Mouse (Mus musculus): ENCODE measurements at regions not wholly inside any gene's neighbourhood (a gene's known extent, or its start where the extent isn't known, plus 50 kb on each side); places are given as distances from the start of the nearest gene placed in this dataset.

DNA sequence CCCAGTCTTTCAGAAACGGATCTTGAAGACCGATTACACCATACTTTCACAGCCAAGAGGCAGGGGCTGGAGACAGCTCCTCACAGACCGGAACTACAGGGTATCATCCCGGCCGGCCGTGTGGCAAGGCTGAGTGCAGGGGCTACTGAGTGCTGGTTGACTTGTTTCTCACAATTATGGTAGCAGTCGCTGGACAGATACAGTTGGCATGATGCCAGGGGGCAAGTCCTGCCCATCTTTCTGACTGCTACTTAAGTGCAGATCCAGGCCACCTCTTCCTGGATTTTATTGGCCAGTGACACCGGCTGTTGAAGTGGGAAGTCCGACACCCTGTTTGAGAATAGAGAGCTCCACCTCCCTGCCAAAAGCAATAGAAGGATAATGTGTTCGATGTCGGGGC, 63.2 kb upstream of the Foxk1 start:
- Histone ChIP-seq H3K27ac (ENCODE audit: insufficient read depth, low read length) (no peak overlapping the region), H3K4me1 (ENCODE audit: control insufficient read depth, insufficient read depth, low read length) (peaks cover 4% of the 10 kb centered on the region; the same call in 1 of the 2 replicates), H3K4me3 (replicated peaks; ENCODE audit: insufficient read depth, low read depth, low read length) (no peak overlapping the region), H3K27me3 (ENCODE audit: control insufficient read depth, insufficient read depth, low read length) (no peaks in the 10 kb centered on the region)
- 31% methylated on average over 11 of the region's 11 CpGs for WGBS
- DNase-seq, result no peak
- TF ChIP-seq CTCF (IDR thresholded peaks at IDR 0.05; ENCODE audit: borderline replicate concordance, insufficient read depth, low read depth, low read length) (no peak), POLR2A (IDR thresholded peaks at IDR 0.05; ENCODE audit: borderline replicate concordance, insufficient read depth, low read length) (no peak)

DNA sequence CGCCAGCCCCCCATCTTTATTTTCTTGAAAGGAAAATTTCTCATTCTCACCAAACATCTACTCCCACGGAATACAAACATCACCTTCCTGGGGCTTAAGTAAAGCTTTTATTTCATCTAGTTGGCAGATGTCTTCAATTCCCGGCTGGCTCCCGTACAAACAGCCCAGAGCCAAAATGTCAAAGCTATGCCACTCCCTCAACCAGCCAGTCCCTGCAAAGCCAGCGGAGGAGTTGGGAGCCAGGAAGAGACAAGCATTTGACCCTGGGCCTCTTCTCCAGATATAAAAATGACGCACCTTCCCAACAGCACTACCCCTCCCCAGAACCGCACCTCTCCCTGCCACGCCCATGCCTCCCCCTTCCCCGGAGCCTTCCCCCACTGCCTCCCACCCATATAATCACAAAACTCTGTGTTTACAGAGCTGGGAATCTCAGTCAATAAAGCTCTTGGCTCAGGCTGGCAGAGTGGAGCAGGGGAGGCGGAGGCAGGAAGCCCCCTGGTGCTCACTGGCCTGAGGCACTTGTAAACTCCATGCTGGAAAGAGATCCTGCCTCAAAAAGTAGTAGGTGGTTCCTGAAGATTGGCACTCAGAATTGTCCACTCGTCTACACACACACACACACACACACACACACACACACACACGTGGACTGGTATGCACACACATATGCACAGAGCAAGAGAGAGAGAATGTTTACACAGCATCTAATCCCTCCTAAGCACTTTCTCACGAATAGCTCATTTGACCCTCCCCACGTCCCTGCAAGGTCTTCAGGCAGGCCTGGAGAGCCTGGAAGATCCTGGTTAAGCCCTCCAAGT, 60.9 kb upstream of the Foxk1 start:
- Histone ChIP-seq H3K27me3 (ENCODE audit: control insufficient read depth, insufficient read depth, low read length) (no peaks in the 10 kb centered on the region), H3K4me1 (ENCODE audit: control insufficient read depth, insufficient read depth, low read length) (peaks cover 4% of the 10 kb centered on the region; the same call in 1 of the 2 replicates), H3K4me3 (replicated peaks; ENCODE audit: insufficient read depth, low read depth, low read length) (no peak overlapping the region), H3K27ac (ENCODE audit: insufficient read depth, low read length) (no peak overlapping the region)
- WGBS, result 45% methylated on average over 14 of the region's 14 CpGs
- peak in 1 of 2 experiments; percentile 27 for DNase-seq
- TF ChIP-seq POLR2A (IDR thresholded peaks at IDR 0.05; ENCODE audit: borderline replicate concordance, insufficient read depth, low read length) (no peak), CTCF (IDR thresholded peaks at IDR 0.05; ENCODE audit: borderline replicate concordance, insufficient read depth, low read depth, low read length) (no peak)

DNA sequence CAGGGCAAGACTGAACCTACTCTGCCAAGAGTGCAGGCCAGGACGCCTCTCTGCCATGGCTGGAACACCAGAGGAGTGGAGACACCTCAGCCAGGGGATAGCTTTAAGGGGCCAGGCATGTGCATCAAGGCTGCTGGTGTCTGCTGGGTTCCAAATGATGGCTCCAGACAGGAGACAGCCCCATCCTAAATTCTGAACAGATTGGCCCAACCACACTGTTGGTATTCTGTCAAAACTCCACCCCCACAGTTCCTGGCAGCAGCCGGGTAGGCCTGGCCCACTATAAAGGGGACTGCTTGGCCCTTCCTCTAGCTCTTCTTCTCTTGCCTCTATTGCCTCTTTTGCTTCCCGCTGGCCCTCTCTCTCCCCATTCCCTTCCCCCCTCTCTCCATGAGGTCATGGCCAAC, 60.3 kb upstream of the Foxk1 start:
- Histone ChIP-seq H3K4me1 (ENCODE audit: control insufficient read depth, insufficient read depth, low read length) (peaks cover 4% of the 10 kb centered on the region; the same call in 1 of the 2 replicates), H3K4me3 (replicated peaks; ENCODE audit: insufficient read depth, low read depth, low read length) (no peak overlapping the region), H3K27me3 (ENCODE audit: control insufficient read depth, insufficient read depth, low read length) (no peaks in the 10 kb centered on the region), H3K27ac (ENCODE audit: insufficient read depth, low read length) (no peak overlapping the region)
- TF ChIP-seq CTCF (IDR thresholded peaks at IDR 0.05; ENCODE audit: borderline replicate concordance, insufficient read depth, low read depth, low read length) (no peak), POLR2A (IDR thresholded peaks at IDR 0.05; ENCODE audit: borderline replicate concordance, insufficient read depth, low read length) (no peak)
- 35% methylated on average over 3 of the region's 3 CpGs for WGBS
- peak in 1 of 2 experiments; percentile 30 for DNase-seq

DNA sequence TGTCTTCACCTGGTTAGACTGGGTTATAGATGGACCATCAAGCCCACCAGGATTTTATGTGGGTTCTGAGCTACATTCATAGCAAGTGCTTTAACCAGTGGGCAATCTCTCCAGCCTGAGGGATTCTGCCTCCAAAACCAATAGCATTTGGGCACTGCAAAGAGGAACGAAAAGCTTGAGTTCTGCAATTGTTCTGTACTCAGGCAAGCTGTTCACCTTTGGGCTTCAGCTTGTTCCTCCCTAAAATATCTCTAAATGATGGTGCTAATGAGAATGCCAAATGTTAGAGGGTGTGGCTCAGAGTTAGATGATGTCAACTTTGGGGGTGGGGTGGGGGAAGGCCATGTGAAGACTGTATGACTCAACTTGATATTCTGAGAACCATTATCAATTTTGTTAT, 54.8 kb upstream of the Foxk1 start:
- H3K4me3 ChIP-seq (replicated peaks; ENCODE audit: insufficient read depth, low read depth, low read length), result no peak overlapping the region
- no peak for TF ChIP-seq POLR2A (IDR thresholded peaks at IDR 0.05; ENCODE audit: borderline replicate concordance, insufficient read depth, low read length)
- TF ChIP-seq CTCF (IDR thresholded peaks at IDR 0.05; ENCODE audit: borderline replicate concordance, insufficient read depth, low read depth, low read length), result no peak
- H3K27ac ChIP-seq (ENCODE audit: insufficient read depth, low read length), result no peak overlapping the region
- no peak for DNase-seq
- H3K27me3 ChIP-seq (ENCODE audit: control insufficient read depth, insufficient read depth, low read length), result no peaks in the 10 kb centered on the region
- H3K4me1 ChIP-seq (ENCODE audit: control insufficient read depth, insufficient read depth, low read length), result no peaks in the 10 kb centered on the region
- WGBS, result 89% methylated on average over 1 of the region's 1 CpGs

DNA sequence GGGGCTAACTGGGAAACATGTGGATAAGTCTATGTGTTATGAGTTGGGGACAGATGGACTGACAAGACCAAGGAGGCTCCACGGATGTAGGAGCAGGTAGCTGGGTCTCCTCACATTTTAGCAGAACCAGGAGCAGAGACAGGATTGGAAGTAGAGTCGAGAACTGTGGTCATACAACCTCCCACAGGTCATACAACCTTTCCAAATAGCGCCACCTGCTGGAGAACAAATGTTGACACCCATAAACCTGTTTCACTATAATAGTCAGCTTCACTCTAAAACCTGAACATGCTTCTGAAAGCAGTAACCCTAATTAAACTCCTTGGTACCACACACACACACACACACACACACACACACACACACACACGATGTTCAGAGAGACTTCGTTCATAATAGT, 50.7 kb upstream of the Foxk1 start:
- no peak overlapping the region for H3K27ac ChIP-seq (ENCODE audit: insufficient read depth, low read length)
- 59% methylated on average over 5 of the region's 5 CpGs for WGBS
- no peak for DNase-seq
- no peaks in the 10 kb centered on the region for H3K4me1 ChIP-seq (ENCODE audit: control insufficient read depth, insufficient read depth, low read length)
- no peaks in the 10 kb centered on the region for H3K27me3 ChIP-seq (ENCODE audit: control insufficient read depth, insufficient read depth, low read length)
- no peak overlapping the region for H3K4me3 ChIP-seq (replicated peaks; ENCODE audit: insufficient read depth, low read depth, low read length)
- no peak for TF ChIP-seq POLR2A (IDR thresholded peaks at IDR 0.05; ENCODE audit: borderline replicate concordance, insufficient read depth, low read length)
- TF ChIP-seq CTCF (IDR thresholded peaks at IDR 0.05; ENCODE audit: borderline replicate concordance, insufficient read depth, low read depth, low read length), result no peak

Data from cerebellum, adult 2 months (tissue).